Mouse (Mus musculus): ENCODE measurements around the gene Kcnma1. TPM values are rescaled to one million over a fixed set of nuclear protein-coding genes. Genes with fewer than 3 reads are reported as not detected.

Gene Kcnma1
- polyA plus RNA-seq, 1 experiment = 3.0 TPM

DNA sequence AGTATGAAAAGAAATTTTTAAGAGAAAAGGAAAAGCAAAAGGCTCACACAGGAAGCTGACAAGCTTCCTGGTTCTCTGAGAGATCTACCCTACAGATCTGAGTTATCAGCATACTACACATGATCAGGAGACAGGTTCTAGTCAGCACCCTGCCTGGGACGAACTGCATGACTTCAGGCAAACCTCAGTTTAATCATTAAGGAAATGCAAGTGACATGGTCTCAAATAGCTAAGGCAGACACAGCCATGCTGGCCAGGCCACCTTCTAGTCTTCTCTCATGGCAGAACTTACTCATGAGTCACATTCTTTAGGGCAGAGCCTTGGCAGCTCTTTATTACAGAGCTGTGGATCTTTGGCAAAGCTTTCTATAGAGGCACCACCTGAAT, 227.6 kb downstream of the Kcnma1 start:
- Histone ChIP-seq H3K4me3 (ENCODE audit: control insufficient read depth, low read depth, low read length) (no peak overlapping the region), H3K27me3 (ENCODE audit: control insufficient read depth, insufficient read depth, low read length) (no peaks in the 10 kb centered on the region), H3K36me3 (ENCODE audit: control insufficient read depth, insufficient read depth, low read length) (no peaks in the 10 kb centered on the region), H3K27ac (ENCODE audit: control insufficient read depth, insufficient read depth, low read depth, low read length) (no peak overlapping the region), H3K4me1 (ENCODE audit: control insufficient read depth, insufficient read depth, low read length) (no peaks in the 10 kb centered on the region)
- TF ChIP-seq POLR2A (IDR thresholded peaks at IDR 0.05; ENCODE audit: control insufficient read depth, low read depth, low read length) = no peak
- no peak for TF ChIP-seq CTCF (IDR thresholded peaks at IDR 0.05; ENCODE audit: control insufficient read depth, insufficient read depth, insufficient replicate concordance, low read depth, low read length)

DNA sequence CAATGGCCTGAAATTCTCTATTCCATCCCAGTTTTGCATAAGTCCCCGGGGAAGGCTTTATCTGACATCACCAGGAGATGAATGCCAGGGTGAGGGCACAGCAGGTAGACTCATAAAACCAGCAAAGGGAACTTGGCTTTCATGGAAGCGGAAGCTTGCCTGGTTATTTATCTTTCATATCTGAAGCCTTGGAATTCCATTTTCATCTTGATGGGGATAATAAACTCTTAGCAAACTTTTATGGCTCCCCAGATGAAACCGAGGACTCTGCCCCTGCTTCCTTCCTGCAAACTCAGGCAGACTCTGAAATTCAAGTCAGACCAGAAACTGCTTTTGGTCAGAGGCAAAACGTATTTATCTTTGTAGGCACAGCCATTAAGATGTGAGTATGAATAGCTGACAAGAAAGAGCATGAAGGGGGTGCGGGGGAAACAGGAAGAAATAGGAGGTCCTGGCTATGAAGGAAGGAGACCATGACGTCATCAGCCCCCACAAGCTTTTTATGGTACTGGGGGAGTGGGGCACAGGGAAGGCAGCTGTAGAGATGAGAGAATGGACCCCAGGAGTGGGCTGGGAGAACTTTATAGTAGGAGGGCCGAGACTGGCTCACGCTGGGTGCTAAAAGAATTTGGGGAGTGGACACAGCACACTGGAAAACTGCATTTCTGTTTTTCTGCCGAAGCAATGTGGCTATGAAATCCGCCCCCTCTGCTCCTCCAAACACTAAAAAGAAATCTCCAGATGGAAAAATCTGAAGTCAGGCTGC, 228.2 kb downstream of the Kcnma1 start:
- no peaks in the 10 kb centered on the region for H3K36me3 ChIP-seq (ENCODE audit: control insufficient read depth, insufficient read depth, low read length)
- H3K4me3 ChIP-seq (ENCODE audit: control insufficient read depth, low read depth, low read length) = no peak overlapping the region
- no peak overlapping the region for H3K27ac ChIP-seq (ENCODE audit: control insufficient read depth, insufficient read depth, low read depth, low read length)
- TF ChIP-seq POLR2A (IDR thresholded peaks at IDR 0.05; ENCODE audit: control insufficient read depth, low read depth, low read length) = no peak
- TF ChIP-seq CTCF (IDR thresholded peaks at IDR 0.05; ENCODE audit: control insufficient read depth, insufficient read depth, insufficient replicate concordance, low read depth, low read length) = no peak
- no peaks in the 10 kb centered on the region for H3K4me1 ChIP-seq (ENCODE audit: control insufficient read depth, insufficient read depth, low read length)
- H3K27me3 ChIP-seq (ENCODE audit: control insufficient read depth, insufficient read depth, low read length) = no peaks in the 10 kb centered on the region

DNA sequence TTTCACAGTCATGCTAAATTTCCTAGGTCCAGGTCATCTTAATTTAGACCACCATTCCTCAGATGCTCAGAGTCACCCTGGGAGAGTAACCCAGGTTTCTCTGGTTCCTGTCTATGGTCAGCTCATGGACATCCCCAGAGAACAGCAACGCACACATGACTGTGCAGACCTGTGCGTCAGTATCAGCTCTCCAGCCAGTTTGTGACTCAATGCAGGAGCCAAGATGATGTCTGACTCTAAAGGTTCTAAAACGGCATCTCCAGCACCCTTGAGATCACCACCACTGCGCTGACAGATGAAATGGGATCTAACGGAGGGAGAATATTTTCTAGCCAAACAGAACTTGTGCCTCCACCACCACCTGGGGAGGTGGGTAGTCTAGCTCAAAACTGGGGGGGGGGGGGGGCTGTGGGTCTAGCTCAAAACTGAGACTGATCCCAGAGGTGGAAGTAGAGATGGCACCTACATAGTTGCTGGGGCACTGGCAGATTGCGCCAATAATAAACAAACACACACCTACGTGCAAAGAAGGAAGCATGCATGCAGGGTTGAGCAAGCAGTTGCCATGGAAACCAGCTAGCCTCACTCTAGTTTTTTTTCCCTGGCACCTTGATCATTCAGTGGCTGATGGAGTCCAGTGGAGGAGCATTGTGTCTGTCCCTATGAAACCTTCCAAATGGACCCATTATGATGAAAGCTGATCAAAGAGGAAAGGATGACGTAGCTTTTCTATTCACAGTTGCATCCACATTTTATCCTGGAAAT, 231.3 kb downstream of the Kcnma1 start:
- no peaks in the 10 kb centered on the region for H3K36me3 ChIP-seq (ENCODE audit: control insufficient read depth, insufficient read depth, low read length)

DNA sequence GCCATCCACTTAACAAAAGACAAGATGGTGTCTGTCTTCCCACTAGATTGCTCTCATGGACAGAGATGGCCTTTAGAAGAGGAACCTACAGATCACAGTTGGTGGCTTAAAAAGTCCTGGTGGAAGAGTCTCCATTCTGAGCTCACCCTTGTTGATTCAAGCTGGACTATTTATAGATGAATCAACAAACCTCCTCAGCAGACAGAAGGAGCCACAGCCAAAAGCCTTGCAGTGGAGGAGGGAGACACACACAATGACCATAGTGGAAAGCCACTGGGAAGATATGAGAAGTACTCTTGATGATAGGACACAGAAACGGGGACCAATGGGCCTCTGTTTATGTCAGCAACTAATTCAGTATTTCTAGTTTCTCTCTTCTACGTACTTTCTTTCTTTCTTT, 239.7 kb downstream of the Kcnma1 start:
- Histone ChIP-seq H3K27ac (ENCODE audit: control insufficient read depth, insufficient read depth, low read depth, low read length) (no peak overlapping the region), H3K36me3 (ENCODE audit: control insufficient read depth, insufficient read depth, low read length) (no peaks in the 10 kb centered on the region), H3K4me3 (ENCODE audit: control insufficient read depth, low read depth, low read length) (no peak overlapping the region), H3K27me3 (ENCODE audit: control insufficient read depth, insufficient read depth, low read length) (no peaks in the 10 kb centered on the region), H3K4me1 (ENCODE audit: control insufficient read depth, insufficient read depth, low read length) (no peaks in the 10 kb centered on the region)
- no peak for TF ChIP-seq CTCF (IDR thresholded peaks at IDR 0.05; ENCODE audit: control insufficient read depth, insufficient read depth, insufficient replicate concordance, low read depth, low read length)
- no peak for TF ChIP-seq POLR2A (IDR thresholded peaks at IDR 0.05; ENCODE audit: control insufficient read depth, low read depth, low read length)

More for the DNA sequence above, 231.3 kb downstream of the Kcnma1 start:
- no peak overlapping the region for H3K27ac ChIP-seq (ENCODE audit: control insufficient read depth, insufficient read depth, low read depth, low read length)
- no peaks in the 10 kb centered on the region for H3K4me1 ChIP-seq (ENCODE audit: control insufficient read depth, insufficient read depth, low read length)
- H3K27me3 ChIP-seq (ENCODE audit: control insufficient read depth, insufficient read depth, low read length) = no peaks in the 10 kb centered on the region
- H3K4me3 ChIP-seq (ENCODE audit: control insufficient read depth, low read depth, low read length) = no peak overlapping the region
- TF ChIP-seq CTCF (IDR thresholded peaks at IDR 0.05; ENCODE audit: control insufficient read depth, insufficient read depth, insufficient replicate concordance, low read depth, low read length) = no peak
- TF ChIP-seq POLR2A (IDR thresholded peaks at IDR 0.05; ENCODE audit: control insufficient read depth, low read depth, low read length) = no peak

DNA sequence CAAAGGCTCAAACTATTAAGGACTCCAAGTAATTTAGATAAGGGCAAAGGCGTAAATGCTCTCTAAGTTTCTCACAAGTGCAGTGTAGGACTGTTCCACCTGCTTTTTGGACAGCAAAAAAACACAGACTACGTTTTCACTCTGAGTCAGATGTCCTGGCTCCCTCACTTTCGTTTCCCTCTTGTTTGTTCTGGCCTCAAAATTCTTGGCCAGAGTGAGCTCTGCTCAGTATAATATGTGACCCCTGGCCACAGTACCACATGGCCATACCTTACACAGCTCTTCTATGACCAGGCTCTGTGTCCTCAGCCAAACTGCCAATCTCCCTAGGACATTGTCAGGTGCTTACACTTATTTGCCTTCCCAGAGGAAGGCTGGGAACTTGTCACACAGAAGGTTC, 241.6 kb downstream of the Kcnma1 start:
- Histone ChIP-seq H3K36me3 (ENCODE audit: control insufficient read depth, insufficient read depth, low read length) (no peaks in the 10 kb centered on the region), H3K27ac (ENCODE audit: control insufficient read depth, insufficient read depth, low read depth, low read length) (no peak overlapping the region), H3K4me3 (ENCODE audit: control insufficient read depth, low read depth, low read length) (no peak overlapping the region), H3K27me3 (ENCODE audit: control insufficient read depth, insufficient read depth, low read length) (no peaks in the 10 kb centered on the region), H3K4me1 (ENCODE audit: control insufficient read depth, insufficient read depth, low read length) (no peaks in the 10 kb centered on the region)
- TF ChIP-seq POLR2A (IDR thresholded peaks at IDR 0.05; ENCODE audit: control insufficient read depth, low read depth, low read length) = no peak
- TF ChIP-seq CTCF (IDR thresholded peaks at IDR 0.05; ENCODE audit: control insufficient read depth, insufficient read depth, insufficient replicate concordance, low read depth, low read length) = no peak

DNA sequence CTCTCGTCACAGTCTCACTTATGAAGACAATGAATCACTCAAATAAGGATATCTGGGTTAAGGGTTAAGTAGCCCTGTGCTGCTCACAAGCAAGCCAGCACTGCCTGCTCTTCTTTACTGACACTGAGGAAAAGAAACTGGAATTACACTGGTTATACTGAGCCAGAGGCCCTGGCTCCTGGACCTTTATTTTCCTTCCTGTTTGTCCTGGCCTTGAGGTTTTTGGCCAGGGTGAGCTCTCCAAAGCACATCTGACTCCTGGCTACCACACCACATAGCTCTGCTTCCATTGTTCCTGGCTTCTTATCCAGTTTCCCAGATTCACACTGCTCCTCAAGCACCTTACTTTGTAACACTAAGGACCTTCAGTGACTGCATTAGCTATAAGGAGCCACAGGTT, 242.5 kb downstream of the Kcnma1 start:
- H3K27me3 ChIP-seq (ENCODE audit: control insufficient read depth, insufficient read depth, low read length) = no peaks in the 10 kb centered on the region
- H3K36me3 ChIP-seq (ENCODE audit: control insufficient read depth, insufficient read depth, low read length) = no peaks in the 10 kb centered on the region
- TF ChIP-seq CTCF (IDR thresholded peaks at IDR 0.05; ENCODE audit: control insufficient read depth, insufficient read depth, insufficient replicate concordance, low read depth, low read length) (no peak), POLR2A (IDR thresholded peaks at IDR 0.05; ENCODE audit: control insufficient read depth, low read depth, low read length) (no peak)
- H3K27ac ChIP-seq (ENCODE audit: control insufficient read depth, insufficient read depth, low read depth, low read length) = no peak overlapping the region
- no peak overlapping the region for H3K4me3 ChIP-seq (ENCODE audit: control insufficient read depth, low read depth, low read length)
- no peaks in the 10 kb centered on the region for H3K4me1 ChIP-seq (ENCODE audit: control insufficient read depth, insufficient read depth, low read length)

DNA sequence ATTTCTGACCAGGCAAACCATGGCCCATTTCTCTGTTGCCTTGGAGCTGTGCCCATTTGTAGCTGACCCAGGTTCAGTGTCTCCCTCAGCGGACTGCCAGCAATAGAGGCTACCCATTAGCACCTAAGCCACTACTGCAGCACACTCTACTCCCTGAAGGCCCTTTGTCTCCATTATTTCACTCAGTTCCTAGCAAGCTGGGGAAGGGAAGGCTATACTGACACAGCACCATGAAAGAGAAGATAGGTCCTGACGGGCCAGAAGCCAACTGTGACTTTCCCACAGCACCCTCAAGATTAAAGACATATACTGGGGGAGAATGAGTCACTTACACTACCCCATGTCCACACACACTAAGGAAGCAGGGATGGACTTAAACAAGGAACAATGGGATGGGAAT, 251.8 kb downstream of the Kcnma1 start:
- Histone ChIP-seq H3K36me3 (ENCODE audit: control insufficient read depth, insufficient read depth, low read length) (no peaks in the 10 kb centered on the region), H3K4me3 (ENCODE audit: control insufficient read depth, low read depth, low read length) (no peak overlapping the region), H3K27me3 (ENCODE audit: control insufficient read depth, insufficient read depth, low read length) (no peaks in the 10 kb centered on the region), H3K4me1 (ENCODE audit: control insufficient read depth, insufficient read depth, low read length) (no peaks in the 10 kb centered on the region), H3K27ac (ENCODE audit: control insufficient read depth, insufficient read depth, low read depth, low read length) (no peak overlapping the region)
- TF ChIP-seq POLR2A (IDR thresholded peaks at IDR 0.05; ENCODE audit: control insufficient read depth, low read depth, low read length) = no peak
- TF ChIP-seq CTCF (IDR thresholded peaks at IDR 0.05; ENCODE audit: control insufficient read depth, insufficient read depth, insufficient replicate concordance, low read depth, low read length) = no peak

Measured in testis, adult 2 months (tissue).